Mouse (Mus musculus): ENCODE measurements around the gene Ceacam15.
"Not testable (repeated sequence)": the region's sequence is repeated elsewhere in the genome, so short reads cannot be mapped to it uniquely, and the experiment has no call there.

Gene Ceacam15

GRCm38 (mm10) chr7:16675605-16676004, at the start of gene Ceacam15:
Ceacam15 (minus strand) TSS chr7:16675705.
- DNase-seq = no peak

DNA sequence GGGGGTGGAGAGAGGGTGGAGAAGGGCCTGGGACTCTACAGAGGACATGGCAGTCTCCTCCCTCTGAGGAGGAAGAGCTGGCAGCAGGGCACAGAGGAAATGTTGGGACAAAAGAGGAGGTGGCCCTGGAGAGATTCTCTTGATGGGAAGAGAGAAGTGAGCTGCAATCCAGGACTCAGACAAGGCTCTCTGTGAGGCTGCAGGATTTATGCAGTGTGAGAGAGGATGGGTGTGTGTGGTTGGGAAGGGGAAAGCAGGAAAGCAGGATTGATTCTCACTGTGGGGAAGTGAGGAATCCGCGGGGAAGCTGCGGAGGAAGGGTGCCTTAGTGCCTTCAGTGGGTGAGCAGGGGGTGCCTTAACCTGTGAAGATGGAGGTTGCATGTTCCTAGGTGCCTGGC, 47.0 kb upstream of the Ceacam15 start:
- DNase-seq = not testable (repeated sequence)

DNA sequence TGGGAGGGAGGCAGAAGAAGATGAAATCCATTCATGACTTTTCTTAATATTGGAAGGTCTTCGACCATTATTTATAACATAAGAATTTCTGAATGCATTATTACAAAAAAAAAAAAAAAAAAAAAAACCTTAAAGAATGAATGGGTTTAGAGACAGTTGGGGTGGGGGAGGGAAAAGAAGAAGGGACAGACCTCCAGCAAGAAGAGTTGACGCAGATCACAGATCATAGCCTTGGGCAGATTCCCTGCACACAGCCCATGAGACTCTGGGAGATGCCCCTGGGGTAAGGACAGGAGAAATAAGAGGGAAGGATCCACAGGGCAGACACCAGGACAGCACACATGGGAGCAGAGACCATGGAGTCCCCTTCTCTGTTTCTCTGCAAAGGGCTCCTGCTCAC, 46.1 kb upstream of the Ceacam15 start, which contains the start of gene Ceacam9:
Gene Ceacam9, plus strand, starts transcription at position 301 of the 400 bp plus-strand sequence.
- no peak for DNase-seq

GRCm38 (mm10) chr7:16716456-16717152, 41.1 kb upstream of the Ceacam15 start:
- DNase-seq = peak; percentile 52

DNA sequence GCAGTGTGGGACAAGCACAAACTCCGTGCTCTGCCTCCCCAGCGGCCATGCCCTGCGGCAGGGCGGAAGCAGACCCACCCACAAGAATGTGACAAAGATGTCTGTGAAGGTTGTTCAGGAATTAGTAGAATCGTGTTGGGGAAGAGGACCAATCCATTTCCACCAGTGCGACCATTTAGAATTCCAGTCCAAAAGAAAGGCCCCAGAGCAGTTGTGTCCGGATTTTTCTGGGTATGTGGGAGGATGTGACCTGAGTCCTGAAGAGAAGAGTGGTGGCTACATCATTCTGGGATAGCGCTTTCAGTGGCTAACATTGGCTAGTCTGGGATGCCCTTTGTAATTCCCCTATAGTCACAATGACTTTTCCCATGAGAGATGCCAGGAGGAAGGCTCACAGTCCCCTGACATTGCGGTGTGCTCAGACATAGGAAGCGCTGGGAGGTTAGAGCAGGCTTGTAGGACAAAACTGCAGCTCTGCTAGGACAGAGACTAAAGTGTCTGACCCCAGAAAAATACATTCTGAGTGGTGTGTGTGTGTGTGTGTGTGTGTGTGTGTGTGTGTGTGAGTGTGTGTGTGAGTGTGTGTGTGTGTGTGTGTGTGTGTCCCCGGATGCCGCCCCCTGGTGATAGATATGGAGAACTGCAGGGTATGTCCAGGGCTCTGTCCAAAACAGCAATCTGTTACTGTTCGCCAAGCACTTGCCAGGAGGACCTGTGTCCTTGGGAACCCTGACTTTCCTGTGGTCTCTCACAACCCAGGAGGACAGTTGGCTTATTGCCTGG, 37.3 kb upstream of the Ceacam15 start:
- DNase-seq = no peak

DNA sequence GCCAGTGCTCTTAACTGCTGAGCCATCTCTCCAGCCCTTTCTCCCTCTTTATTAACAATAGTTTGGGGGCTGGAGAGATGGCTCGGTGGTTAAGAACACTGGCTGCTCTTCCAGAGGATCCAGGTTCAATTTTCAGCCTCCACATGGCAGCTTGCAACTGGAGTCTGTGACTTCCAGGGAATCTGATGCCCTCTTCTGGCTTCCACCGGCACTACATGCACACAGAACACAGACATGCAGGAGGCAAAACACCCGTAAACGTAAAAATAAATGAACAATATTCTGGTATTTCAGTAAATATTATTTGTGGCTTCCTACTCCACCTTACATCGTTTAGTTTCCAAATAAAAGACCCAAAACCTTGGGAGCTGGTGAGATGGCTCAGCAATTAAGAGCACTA, 35.1 kb upstream of the Ceacam15 start:
- DNase-seq = peak; percentile 23

GRCm38 (mm10) chr7:16708244-16708643, 32.7 kb upstream of the Ceacam15 start:
- no peak for DNase-seq

GRCm38 (mm10) chr7:16706385-16706784, 30.9 kb upstream of the Ceacam15 start:
- no peak for DNase-seq

DNA sequence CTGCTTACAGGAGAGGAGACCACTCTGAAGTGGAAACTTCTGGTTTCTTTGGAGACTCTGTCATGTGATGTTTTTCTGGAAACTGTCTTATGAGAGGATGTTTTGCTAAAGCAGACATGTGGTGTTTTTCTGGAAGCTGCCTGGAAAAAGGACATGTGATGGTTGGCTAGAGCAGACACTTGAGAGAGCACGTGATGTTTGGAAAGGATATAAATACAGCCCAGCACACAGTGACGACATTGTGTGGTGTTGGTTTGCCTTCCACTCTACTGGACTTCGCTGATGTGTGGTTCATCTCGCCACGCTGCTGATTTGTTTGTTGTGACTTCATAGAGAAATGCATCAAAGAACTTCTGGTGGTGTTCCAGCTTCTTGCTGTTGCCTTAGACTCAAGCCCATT, 25.1 kb upstream of the Ceacam15 start:
- DNase-seq = no peak

GRCm38 (mm10) chr7:16699042-16699441, 23.5 kb upstream of the Ceacam15 start:
- peak; percentile 49 for DNase-seq

- DNase-seq = peak; percentile 80
Measured at GRCm38 (mm10) chr7:16695025-16695424, 19.5 kb upstream of the Ceacam15 start.

GRCm38 (mm10) chr7:16689196-16689595, 13.7 kb upstream of the Ceacam15 start:
- no peak for DNase-seq

DNA sequence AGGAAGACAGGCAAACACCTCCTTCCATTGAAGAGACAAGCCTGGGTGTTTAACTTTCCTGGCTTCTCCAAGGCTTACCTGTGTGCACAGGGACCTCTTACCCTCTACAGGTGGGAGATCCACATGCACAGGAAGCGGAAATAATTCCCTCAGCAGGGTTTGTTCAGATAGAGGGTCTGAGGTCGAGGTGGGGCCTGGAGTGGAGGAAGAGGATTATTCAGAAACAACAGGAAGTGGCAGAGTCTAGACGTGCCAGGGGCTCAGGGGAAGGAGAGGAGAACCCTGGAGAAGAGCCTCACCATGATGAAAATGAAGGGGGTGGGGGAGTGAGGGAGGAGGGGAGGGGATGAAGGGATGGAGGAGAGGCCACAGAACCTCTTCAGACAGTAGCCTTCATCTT, 4.7 kb upstream of the Ceacam15 start:
- DNase-seq = peak; percentile 45

- not testable (repeated sequence) for DNase-seq
Measured at GRCm38 (mm10) chr7:16674699-16675098, 806 bp downstream of the Ceacam15 start.

- no peak for DNase-seq
Measured at GRCm38 (mm10) chr7:16673823-16674222, 1.7 kb downstream of the Ceacam15 start.

- DNase-seq = peak; percentile 70
Measured at GRCm38 (mm10) chr7:16668331-16668930, 7.1 kb downstream of the Ceacam15 start.

DNA sequence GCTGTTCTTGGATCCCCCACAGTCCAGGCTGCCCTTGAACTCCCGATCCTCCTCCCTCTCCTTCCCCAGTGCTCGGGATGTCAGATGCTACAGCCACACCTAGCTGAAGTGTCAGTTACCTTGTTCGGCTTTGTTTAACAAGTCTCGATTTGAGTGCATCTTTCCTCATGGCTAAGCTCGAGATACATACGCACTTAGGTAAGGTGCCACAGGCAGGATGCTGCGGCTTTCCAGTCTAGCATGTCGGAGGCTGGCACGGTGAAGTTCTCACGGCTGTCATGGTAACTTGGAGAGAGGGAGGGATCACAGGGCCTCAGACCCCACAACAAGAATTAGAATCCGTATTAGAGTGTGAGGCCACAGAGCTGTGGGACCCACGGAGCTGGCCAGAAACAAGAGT, 31.2 kb downstream of the Ceacam15 start:
- no peak for DNase-seq

- DNase-seq = peak; percentile 67
Measured at GRCm38 (mm10) chr7:16643106-16643505, 32.4 kb downstream of the Ceacam15 start.

DNA sequence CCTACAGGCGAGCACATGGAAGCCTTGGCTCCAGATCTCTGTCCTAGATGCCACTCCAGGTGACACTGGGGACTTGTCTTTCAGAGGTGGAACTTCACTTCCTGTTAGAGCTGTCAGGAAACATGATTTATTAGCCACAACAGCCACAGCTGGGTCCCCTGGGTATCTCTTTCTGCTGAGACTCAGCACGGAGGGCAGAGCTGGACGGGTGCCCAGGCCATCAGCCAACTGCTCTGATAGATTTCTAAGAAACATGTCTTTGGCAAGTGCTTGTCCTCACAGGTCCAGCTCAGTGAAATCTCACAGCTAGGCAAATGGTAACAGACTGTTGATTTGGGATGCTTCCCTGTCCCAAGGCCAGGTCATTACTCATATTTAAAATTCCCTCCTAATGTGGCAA, 36.5 kb downstream of the Ceacam15 start:
- no peak for DNase-seq

- no peak for DNase-seq
Measured at GRCm38 (mm10) chr7:16635116-16635515, 40.4 kb downstream of the Ceacam15 start.

GRCm38 (mm10) chr7:16633913-16634312, 41.6 kb downstream of the Ceacam15 start:
- DNase-seq = not testable (repeated sequence)

DNA sequence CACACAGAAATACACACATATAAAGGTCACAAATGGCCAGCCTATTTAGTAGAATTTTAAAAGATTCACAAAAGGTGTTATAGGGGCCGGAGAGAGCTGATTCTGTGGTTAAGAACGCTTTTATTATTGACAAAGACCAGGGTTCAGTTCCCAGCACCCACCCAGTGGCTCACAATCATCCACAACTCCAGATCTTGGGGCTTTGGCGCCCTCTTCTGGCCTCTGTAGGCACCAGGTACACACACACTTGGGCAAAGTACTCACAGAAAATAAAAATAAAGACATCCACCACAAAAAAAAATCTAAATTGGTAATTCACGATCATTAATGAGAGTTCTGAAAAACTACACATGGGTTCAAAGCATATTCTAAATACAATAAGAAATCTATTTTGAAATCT, 43.6 kb downstream of the Ceacam15 start:
- no peak for DNase-seq

DNA sequence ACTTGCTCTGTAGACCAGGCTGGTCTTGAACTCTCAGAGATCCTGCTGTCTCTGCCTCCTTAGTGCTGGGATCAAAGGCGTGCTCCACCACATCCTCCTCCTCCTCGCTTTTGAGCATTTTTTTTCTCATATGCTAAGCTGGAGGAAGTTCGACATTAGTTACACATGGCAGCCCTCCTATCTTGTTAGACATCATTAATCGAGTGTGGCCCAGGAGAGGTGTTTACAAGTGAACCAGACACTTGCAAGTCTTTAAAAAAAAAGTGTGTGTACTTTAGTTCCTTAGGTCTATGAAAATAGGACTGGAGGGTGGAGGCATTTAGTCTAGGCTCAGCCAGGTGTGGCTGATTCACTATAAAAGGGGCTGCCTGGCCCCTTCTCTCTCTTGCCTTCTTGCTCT, 44.5 kb downstream of the Ceacam15 start:
- DNase-seq = no peak
